Mouse (Mus musculus): ENCODE data around the gene Apol9a. TPM values are rescaled to one million over a fixed set of nuclear protein-coding genes. Genes with fewer than 3 reads are reported as not detected.

Apol9a gene
- polyA plus RNA-seq, 1 experiment from 2014 or later: not detected

DNA sequence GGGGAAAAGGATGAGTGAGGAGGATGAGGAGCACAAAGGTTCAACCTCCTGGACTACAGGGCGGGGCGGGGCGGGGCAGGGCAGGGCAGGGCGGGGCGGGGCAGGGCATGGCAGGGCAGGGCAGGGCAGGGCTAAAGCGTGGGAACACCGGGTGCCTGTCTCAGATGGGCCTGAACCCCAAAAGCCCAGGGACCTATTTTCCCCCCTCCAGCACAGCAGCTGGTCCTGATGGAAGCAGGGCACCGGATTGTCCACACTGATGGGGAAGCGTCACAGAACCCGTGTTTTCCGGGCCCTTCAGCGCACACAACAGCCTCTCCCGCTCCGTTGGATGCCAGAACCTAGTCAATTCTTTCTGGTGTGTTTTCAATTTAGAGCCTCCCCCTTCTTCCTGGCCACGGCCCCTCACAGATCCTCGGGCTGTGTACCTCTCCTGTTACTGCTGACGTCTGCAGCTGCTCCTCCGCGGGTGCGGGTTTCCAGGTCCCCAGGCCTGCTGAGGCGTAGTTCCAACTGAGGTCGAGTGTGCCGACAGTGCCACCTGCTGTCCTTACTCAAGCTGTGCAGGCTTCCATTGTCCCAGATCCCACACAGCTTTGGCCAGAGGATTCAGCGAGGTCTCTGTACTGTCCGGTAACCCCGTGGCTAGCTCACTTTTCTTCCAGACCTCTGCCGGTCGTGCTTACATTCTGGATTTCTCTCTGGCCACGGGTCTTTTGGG, 52.5 kb downstream of the Apol9a start:
- Histone ChIP-seq H3K4me1 (ENCODE audit: control insufficient read depth, insufficient read depth, low read length) (peaks cover 39% of the 10 kb centered on the region), H3K27me3 (ENCODE audit: control insufficient read depth, insufficient read depth, low read depth, low read length) (no peaks in the 10 kb centered on the region)
- WGBS: 3% methylated on average over 24 of the region's 29 CpGs

DNA sequence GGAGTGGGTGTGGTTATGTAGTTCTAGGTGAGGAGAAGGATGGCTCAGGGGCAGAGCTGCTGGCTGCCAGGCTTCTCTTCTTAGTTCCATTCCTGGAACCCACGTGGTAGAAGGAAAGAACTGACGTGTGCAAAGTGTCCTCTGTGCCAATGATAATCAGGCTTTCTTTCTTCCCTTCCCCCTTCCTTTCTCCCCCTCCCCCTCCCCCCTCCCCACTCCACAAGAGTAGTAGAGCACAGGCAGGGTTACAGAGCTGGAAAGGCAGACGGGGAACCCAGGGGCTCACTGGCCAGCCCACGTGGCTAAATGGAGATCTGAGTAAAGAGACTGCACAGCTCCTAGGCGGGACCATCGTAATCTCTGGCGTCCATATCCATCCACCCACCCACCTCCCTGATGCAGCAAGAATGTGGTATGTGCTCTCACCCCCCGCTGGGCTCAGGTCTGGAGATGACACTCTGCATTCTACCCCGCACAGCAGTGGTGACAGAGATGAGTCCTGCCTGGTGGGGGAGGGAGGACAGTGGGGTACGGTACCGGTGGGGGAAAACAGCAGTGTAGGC, 54.6 kb downstream of the Apol9a start:
- Histone ChIP-seq H3K27me3 (ENCODE audit: control insufficient read depth, insufficient read depth, low read depth, low read length) (no peaks in the 10 kb centered on the region), H3K27ac (ENCODE audit: low read length) (peak overlapping the region; percentile 39; the same call in 1 of the 2 replicates), H3K36me3 (ENCODE audit: control insufficient read depth, insufficient read depth, low read length) (no peaks in the 10 kb centered on the region), H3K4me3 (ENCODE audit: low read depth, low read length) (0 out of 2 replicates have a peak overlapping the region, but pooled peaks have one; percentile 5), H3K4me2 (ENCODE audit: low read length) (peak overlapping the region; percentile 32), H3K4me1 (ENCODE audit: control insufficient read depth, insufficient read depth, low read length) (peaks cover 37% of the 10 kb centered on the region), H3K9me3 (replicated peaks; ENCODE audit: control insufficient read depth, low read length, poor library complexity, severe bottlenecking) (no peaks in the 10 kb centered on the region), H3K9ac (ENCODE audit: low read depth, low read length) (peak overlapping the region; percentile 42; the same call in 1 of the 2 replicates)
- peak; percentile 49; the same call in 1 of the 2 replicates for ATAC-seq
- WGBS: 6% methylated on average over 11 of the region's 11 CpGs

More for the DNA sequence above, 52.5 kb downstream of the Apol9a start:
- peak; percentile 82 for ATAC-seq
- Histone ChIP-seq H3K27ac (ENCODE audit: low read length) (peak overlapping the region; percentile 56), H3K9ac (ENCODE audit: low read depth, low read length) (peak overlapping the region; percentile 58), H3K4me3 (ENCODE audit: low read depth, low read length) (peak overlapping the region; percentile 32), H3K36me3 (ENCODE audit: control insufficient read depth, insufficient read depth, low read length) (no peaks in the 10 kb centered on the region), H3K4me2 (ENCODE audit: low read length) (peak overlapping the region; percentile 52), H3K9me3 (replicated peaks; ENCODE audit: control insufficient read depth, low read length, poor library complexity, severe bottlenecking) (no peaks in the 10 kb centered on the region)

DNA sequence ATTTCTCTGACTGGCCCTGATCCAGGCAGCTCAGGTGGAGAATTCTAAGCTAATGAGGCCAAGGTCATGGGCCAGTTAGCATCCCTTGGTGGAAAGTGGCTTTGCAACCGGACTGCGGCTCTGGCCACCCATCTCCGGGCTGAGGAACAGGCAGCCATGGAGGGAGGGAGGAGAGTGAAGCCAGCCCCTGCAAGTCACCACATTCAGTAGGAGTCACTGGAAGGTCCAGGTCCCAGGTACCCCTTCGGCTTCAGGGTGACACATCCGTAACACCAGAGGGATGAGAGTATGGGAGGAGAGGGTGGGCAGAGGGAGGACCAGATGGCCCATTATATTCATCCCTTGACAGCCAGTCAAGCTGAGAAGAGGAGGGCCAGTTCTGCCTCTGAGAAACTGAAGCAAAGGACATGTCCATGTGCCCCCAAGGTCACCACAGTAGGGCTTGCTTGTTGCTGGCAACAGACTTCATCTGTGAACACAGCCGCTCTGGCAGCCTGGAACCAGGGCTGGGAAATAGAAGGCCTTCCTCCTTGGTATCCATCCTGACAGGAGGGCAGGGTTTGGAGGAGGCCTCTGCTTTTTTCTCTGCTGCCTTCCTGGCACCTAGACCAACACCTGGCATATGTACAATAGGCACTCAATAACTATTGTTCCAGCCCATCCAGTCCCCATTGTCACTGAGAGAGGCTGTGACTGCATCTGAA, 55.9 kb downstream of the Apol9a start:
- Histone ChIP-seq H3K9ac (ENCODE audit: low read depth, low read length) (no peak overlapping the region), H3K27ac (ENCODE audit: low read length) (peak overlapping the region; percentile 48), H3K4me3 (ENCODE audit: low read depth, low read length) (no peak overlapping the region), H3K27me3 (ENCODE audit: control insufficient read depth, insufficient read depth, low read depth, low read length) (no peaks in the 10 kb centered on the region), H3K4me1 (ENCODE audit: control insufficient read depth, insufficient read depth, low read length) (peaks cover 37% of the 10 kb centered on the region), H3K9me3 (replicated peaks; ENCODE audit: control insufficient read depth, low read length, poor library complexity, severe bottlenecking) (no peaks in the 10 kb centered on the region), H3K36me3 (ENCODE audit: control insufficient read depth, insufficient read depth, low read length) (no peaks in the 10 kb centered on the region), H3K4me2 (ENCODE audit: low read length) (no peak overlapping the region)
- ATAC-seq: no peak
- 42% methylated on average over 6 of the region's 6 CpGs for WGBS

DNA sequence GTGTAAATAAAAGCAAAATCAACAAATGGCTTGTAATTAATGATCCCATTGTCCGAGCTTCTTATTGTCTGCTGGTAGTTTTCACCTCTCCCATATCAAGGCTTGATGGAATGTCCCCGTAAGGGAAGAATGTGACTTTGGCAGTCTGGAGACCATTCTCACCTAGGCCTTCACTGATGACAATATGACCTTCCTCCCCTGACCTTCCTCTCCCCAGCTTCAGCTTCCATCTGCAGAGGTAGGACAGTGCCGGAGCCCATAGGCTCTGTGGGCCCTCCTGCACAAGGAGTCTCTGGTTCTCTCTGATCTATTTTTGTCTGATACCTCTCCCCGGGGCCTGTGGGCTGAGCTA, 56.5 kb downstream of the Apol9a start:
- no peaks in the 10 kb centered on the region for H3K27me3 ChIP-seq (ENCODE audit: control insufficient read depth, insufficient read depth, low read depth, low read length)
- WGBS: 56% methylated on average over 4 of the region's 4 CpGs
- ATAC-seq: no peak
- no peak overlapping the region for H3K27ac ChIP-seq (ENCODE audit: low read length)
- H3K9ac ChIP-seq (ENCODE audit: low read depth, low read length): no peak overlapping the region
- H3K4me3 ChIP-seq (ENCODE audit: low read depth, low read length): no peak overlapping the region
- H3K4me1 ChIP-seq (ENCODE audit: control insufficient read depth, insufficient read depth, low read length): peaks cover 37% of the 10 kb centered on the region
- no peak overlapping the region for H3K4me2 ChIP-seq (ENCODE audit: low read length)
- H3K9me3 ChIP-seq (replicated peaks; ENCODE audit: control insufficient read depth, low read length, poor library complexity, severe bottlenecking): no peaks in the 10 kb centered on the region
- H3K36me3 ChIP-seq (ENCODE audit: control insufficient read depth, insufficient read depth, low read length): no peaks in the 10 kb centered on the region

Other genes starting within 250 kb of the Apol9a start
- 165 and 177 TPM in 2 replicates for gene Rbfox2, start 104.1 kb downstream of the Apol9a start, polyA plus RNA-seq (2015; fragmentation: Nextera tagmentation; extraction: Ambion mirVana)
- not detected in 2 replicates for gene Apol7a, start 12.0 kb downstream of the Apol9a start, polyA plus RNA-seq (2015; fragmentation: Nextera tagmentation; extraction: Ambion mirVana)
- not detected in 2 replicates for gene Apol7b, start 36.4 kb upstream of the Apol9a start, polyA plus RNA-seq (2015; fragmentation: Nextera tagmentation; extraction: Ambion mirVana)
- gene Apol10a, start 65.9 kb upstream of the Apol9a start, polyA plus RNA-seq (2015; fragmentation: Nextera tagmentation; extraction: Ambion mirVana): not detected in 2 replicates
- gene Apol11a, start 97.1 kb upstream of the Apol9a start, polyA plus RNA-seq (2015; fragmentation: Nextera tagmentation; extraction: Ambion mirVana): not detected in 2 replicates
- gene Apol7c, start 122.2 kb upstream of the Apol9a start, polyA plus RNA-seq (2015; fragmentation: Nextera tagmentation; extraction: Ambion mirVana): not detected in 2 replicates
- gene 1700025B11Rik, start 150.8 kb upstream of the Apol9a start, polyA plus RNA-seq (2015; fragmentation: Nextera tagmentation; extraction: Ambion mirVana): not detected in 2 replicates
- gene Apol10b, start 185.0 kb upstream of the Apol9a start, polyA plus RNA-seq (2015; fragmentation: Nextera tagmentation; extraction: Ambion mirVana): 0.10 TPM in 1 of 2 replicates, not detected in the other
- not detected in 2 replicates for gene Gm36245, start 188.1 kb upstream of the Apol9a start, polyA plus RNA-seq (2015; fragmentation: Nextera tagmentation; extraction: Ambion mirVana)
- not detected in 2 replicates for gene Apol11b, start 232.2 kb upstream of the Apol9a start, polyA plus RNA-seq (2015; fragmentation: Nextera tagmentation; extraction: Ambion mirVana)

Measured in midbrain, embryonic 16.5 days (tissue).